Mouse (Mus musculus) frontal cortex, adult (tissue): Measurements from ENCODE around the gene Myo15b.

Experiments
- ATAC-seq: cut with Nextera tagmentation; 2 replicates; pipeline ENCODE4 v1.9.2; 2017; ENCODE audit warnings: mild to moderate bottlenecking, moderate library complexity, mixed read lengths; ENCODE audit not compliant: low TSS enrichment

Gene Myo15b

GRCm38 (mm10) chr11:115872437-115872836, 14.2 kb downstream of the Myo15b start:
- ATAC-seq = no peak

DNA sequence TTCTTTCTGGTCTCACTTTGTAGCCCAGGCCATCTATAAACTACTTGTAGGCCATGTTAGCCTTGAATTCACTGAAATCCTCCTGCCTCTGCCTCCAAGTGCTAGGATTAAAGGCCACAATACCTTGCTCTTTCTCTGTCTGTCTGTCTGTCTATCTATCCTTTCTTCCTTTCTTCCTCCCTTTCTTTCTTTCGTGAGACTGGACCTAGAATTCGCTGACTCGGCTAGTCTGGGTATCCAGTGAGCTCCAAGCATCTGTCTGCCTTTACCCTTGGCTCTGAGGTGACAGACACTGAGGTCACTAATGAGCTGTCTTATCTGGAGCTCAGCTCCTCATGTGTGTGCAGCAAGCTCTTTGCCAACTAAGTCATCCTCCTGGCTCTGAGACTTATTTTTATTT, 17.7 kb downstream of the Myo15b start:
- ATAC-seq = no peak

GRCm38 (mm10) chr11:115876438-115876837, 18.2 kb downstream of the Myo15b start:
- ATAC-seq = no peak

DNA sequence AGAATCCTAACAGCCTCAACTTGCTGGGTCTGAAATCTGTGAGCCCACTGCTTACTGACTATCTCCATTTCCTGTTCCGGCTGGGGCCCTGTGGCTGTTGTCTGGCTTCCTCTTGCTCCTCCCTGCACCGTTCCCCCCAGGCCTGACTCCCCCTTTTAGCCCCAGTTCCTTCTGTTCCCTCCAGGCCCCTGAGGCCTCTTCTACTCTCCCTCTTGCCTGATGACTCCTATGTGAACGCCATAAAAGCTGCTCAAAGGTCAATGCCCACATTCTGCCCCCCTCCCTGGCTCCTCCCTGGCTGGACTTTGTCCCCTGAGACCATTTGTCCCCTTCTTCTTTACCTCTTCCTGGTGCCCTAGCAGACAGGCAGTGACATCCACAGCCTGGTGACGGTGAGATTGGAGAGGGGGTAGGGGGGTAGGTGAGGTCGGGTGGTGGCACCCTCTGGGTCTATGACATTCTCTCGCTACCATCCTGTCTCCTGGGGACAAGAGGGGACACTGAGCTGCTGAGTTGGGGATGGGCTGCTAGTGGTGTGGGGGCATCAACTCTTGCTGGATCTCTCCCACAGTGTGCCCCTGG, 19.1 kb downstream of the Myo15b start:
- no peak for ATAC-seq

GRCm38 (mm10) chr11:115878071-115878470, 19.9 kb downstream of the Myo15b start:
- no peak for ATAC-seq

DNA sequence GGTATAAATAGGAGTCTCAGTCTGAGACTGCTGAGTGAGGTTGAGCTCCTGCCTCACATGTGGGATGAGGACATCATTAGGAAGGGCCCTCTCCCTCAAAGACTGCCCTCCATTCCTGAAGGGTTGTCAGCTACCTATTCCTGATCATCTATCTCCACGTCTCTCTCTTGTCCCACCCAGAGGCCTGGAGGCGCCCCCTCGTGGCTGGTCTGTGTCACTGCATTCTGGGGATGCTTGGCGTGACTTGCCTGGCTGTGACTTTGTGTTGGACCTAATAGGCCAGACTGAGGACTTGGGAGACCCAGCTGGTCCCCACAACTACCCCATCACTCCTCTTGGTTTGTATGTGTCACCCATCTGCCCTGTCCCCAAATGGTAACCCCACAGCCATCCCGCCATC, 22.8 kb downstream of the Myo15b start:
- no peak for ATAC-seq

DNA sequence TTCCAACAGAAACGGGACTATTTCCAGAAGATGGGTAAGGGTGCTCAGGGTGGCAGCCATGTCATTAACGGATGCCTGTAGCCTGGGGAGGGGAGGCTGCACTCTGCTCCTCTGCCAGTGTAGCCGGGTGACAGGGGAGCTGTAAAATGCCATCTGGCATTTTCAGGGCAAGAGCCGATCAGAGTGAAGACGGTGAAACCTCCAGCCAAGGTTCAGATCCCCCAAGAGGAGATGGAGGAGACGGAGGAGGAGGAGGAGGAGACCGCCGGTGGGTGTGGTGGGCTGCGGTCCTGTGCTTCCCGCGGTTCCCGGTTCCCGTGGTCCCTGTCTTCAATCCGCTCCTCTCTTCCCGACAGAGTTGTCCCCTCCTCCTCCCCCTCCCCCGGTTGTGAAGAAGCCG, 25.0 kb downstream of the Myo15b start:
- no peak for ATAC-seq

- no peak for ATAC-seq
These were observed 26.2 kb downstream of the Myo15b start for GRCm38 (mm10) chr11:115884361-115884760.

DNA sequence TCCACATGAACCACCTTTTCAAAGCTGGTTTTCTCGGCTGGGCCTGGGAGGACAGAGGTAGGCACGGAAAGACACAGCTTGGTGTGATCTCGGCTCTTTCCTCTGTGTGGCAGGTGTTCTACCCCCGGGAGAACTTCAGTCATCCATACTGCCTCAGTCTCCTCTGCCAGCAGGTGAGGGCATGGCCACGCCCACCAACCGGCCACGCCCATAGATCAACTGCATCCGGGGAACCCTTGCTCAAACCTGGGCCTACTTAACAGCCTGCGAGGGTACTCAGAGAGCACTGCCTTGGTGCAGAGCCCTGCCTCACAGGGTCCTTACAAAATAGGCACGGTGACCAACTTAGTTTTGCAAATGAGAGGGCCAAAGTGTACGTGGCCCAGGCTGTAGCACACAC, 27.1 kb downstream of the Myo15b start:
- no peak for ATAC-seq

- ATAC-seq = no peak
These were observed 28.2 kb downstream of the Myo15b start for GRCm38 (mm10) chr11:115886446-115886845.

DNA sequence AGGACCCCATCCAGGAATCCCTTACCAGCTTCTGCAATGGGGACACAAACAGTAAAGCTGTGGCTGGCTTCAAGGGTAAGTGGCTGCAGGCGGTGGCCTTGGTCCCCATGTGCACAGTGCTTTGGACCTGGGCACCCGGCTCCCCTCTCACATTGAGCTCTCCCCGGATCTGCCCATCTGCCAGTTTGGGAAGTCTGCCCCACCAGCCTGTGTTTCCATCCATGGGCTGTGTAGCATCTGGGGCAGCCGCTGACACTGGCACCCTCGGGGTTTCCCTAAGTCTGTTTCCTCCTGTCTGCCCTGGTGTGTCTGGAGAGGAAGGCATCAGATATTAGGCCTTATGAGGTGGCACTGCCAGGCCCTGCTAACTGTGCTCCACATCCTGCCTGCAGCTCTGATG, 29.8 kb downstream of the Myo15b start:
- ATAC-seq = no peak

DNA sequence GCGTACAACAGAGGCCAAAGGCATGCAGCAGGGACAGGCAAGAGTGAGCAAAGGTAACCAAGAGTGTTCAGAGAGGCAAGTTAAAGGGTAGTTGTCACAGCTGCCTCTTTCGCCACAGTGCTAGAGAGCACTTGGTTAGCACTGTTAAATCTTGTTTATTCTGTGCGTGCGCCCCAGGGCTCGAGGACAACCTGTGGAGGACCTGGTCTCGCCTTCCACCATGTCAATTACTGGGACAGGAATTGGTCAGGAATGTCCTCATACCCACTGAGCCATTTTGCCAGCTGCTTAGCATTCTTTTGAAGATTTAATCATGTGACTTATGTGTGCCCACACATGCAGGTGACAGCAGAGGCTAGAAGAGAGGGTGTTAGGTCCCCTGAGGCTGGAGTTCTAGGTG, 31.0 kb downstream of the Myo15b start:
- no peak for ATAC-seq

GRCm38 (mm10) chr11:115892213-115892612, 34.0 kb downstream of the Myo15b start:
- no peak for ATAC-seq

- ATAC-seq = no peak
These were observed 34.9 kb downstream of the Myo15b start for GRCm38 (mm10) chr11:115893071-115893470.

- ATAC-seq = no peak
These were observed 36.7 kb downstream of the Myo15b start for GRCm38 (mm10) chr11:115894755-115895520.

DNA sequence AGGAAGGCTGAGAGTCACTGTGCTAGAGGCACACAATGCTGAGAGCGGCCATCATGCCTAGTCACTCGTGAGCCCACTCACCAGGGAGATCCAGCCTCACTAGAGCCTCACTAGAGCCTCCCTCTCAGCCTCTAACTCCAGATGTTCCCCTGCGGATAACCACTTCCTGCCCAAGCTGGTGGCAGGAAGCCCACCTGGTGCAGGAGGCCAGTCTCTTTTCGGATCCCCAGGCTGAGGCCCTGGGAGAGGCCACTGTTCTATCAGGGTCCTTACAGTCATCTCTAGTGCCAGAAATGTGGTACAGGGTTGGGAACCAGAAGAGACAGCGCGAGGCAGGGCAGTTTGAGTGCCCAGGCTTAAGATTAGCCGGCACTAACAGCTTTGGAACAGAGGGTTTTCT, 40.2 kb downstream of the Myo15b start:
- no peak for ATAC-seq

- peak; percentile 69 for ATAC-seq
These were observed 40.7 kb downstream of the Myo15b start for GRCm38 (mm10) chr11:115898886-115899285.

DNA sequence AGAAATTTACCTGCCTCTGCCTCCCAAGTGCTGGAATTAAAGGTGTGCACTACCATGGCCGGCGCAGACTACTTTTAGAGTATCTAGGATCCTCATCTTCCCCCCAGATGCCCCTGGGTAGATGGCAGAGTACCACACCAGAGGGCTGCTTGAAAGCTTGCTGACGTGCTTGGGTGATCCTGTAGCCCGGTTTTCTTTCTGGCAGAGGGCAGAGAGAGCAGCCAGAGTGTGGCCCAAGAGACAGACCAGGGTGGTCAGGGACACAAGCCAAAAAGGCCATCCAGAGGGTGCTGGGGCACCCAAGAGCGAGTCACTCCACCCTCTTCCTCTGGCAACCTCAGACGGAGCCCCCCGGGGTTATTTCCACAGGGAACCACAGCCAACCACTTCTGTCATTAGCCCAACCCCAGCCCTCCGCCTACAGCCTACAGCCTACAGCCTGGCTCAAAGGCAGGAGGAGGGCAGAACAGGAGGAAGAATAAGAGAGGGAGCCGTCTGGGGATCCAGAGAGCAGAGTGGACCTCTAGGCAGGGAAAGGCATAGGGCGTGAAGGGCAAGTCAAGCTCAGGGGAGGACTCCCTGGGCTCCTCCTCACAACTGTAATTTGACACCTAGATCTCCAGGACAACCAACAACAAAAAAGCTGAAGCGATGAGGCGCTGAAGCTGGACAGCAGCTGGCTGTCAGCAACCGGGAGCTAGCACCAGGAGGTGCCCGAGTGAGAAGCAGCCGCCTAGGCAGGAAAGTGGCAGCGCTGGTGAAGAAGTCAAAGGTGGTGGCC, 41.5 kb downstream of the Myo15b start, which contains the start of gene Smim5:
TSS of gene Smim5 (plus strand) at position 481 of the 781 bp plus-strand sequence.
- no peak for ATAC-seq

DNA sequence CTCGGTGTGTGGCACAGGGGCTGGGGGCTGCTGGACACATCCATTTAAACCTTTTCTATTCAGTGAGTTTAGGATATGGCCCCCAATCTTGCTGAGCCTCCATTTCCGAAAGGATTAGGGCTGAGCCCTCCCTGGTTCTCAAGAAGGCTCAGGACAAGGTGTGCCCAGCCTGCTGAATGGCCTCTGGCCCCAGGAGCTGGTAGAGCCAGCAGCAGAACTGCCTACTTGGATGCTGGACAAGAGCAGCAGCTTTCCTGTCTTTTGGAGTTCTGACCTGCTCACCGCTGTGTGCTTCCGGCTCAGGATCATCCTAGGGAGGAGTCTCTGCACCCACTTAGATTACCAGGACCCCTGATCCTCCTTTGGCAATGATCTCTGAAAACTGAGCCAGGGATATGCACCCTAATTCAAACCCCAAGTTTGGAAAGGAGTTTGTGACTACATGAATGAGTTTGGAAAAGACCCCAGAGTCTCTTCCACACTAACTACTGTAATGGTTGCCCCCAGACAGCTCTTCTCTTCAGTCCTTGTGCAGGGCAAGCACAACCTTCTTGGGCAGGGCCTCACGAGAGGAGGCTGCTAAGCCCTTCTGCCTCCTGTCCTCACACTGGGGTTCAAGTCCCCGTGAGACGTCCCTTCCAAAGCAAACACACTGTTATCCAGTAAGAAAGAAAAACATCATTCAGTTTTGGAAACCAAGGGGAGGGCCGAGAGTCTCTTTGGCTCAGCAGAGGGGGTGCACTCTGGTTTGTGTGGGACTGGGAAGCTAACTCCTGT, 42.5 kb downstream of the Myo15b start:
- ATAC-seq = no peak

GRCm38 (mm10) chr11:115901338-115902161, 43.3 kb downstream of the Myo15b start:
- no peak for ATAC-seq

GRCm38 (mm10) chr11:115902177-115902576, 44.0 kb downstream of the Myo15b start:
- no peak for ATAC-seq
